Mouse (Mus musculus) right cerebral cortex, adult 18-20 months (tissue): Measurements from ENCODE around the gene Idi1.
"Not testable (repeated sequence)": the region's sequence is repeated elsewhere in the genome, so short reads cannot be mapped to it uniquely, and the experiment has no call there.

Experiments
- DNase-seq: peaks from one replicate; pipeline ENCODE4 v3.0.0; 2022; ENCODE audit warnings: mixed read lengths

The Idi1 gene

GRCm38 (mm10) chr13:8905986-8906385 lies 20.7 kb downstream of the Idi1 start:
- DNase-seq = not testable (repeated sequence)

GRCm38 (mm10) chr13:8913890-8914289 lies 28.6 kb downstream of the Idi1 start:
- DNase-seq = not testable (repeated sequence)

GRCm38 (mm10) chr13:8933499-8933898 lies 48.2 kb downstream of the Idi1 start:
- no peak for DNase-seq

- not testable (repeated sequence) for DNase-seq
Observed at GRCm38 (mm10) chr13:8937611-8938140, 52.4 kb downstream of the Idi1 start.

- DNase-seq = not testable (repeated sequence)
Observed at GRCm38 (mm10) chr13:8941110-8941509, 55.8 kb downstream of the Idi1 start.

GRCm38 (mm10) chr13:8941701-8942100 lies 56.4 kb downstream of the Idi1 start:
- DNase-seq = not testable (repeated sequence)
